Mouse (Mus musculus) mesoderm, embryonic 11.5 days (tissue): ENCODE results near the gene Phf24.

Experiments
- DNase-seq: peaks from one replicate; pipeline ENCODE4 v3.0.0-alpha.2; 2012; ENCODE audit warnings: low read depth, low spot score

Gene Phf24

DNA sequence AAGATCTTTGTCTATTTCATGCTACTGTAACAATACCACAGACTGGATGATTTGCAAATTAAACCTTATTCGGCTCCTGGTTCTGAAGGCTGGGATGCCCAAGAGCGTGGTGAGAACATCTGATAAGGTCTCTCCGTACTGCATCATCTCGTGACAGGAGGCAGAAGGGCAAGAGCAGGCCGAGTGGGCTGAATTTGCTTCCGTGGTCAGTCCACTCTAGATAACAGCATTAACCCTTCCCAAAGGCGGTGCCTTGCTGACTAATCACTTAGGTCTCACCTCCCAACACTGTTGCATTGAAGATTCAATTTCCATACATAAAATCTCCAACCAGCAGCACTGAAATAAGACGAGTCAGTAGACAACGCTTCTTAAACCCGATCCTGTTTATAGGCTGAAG lies 3.1 kb upstream of the Phf24 start:
- DNase-seq = no peak

DNA sequence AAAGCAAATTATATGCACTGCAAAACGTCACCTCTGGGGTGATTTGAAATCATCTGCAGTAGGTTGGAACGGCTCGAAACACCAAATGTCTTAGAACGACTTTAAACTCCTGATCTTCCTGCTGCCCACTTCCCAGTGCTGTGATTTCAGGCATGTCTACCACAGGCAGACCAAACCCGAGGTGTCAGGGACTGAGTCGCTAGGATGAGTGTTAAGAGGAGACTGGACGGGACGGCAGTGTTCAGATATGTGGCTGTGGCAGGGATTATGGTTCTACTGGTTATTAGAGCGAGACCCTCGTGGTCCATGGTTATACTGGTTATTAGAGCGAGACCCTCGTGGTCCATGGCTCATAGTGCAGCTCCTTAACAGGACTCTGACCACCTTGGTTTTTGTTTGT lies 1.1 kb upstream of the Phf24 start:
- DNase-seq = no peak

DNA sequence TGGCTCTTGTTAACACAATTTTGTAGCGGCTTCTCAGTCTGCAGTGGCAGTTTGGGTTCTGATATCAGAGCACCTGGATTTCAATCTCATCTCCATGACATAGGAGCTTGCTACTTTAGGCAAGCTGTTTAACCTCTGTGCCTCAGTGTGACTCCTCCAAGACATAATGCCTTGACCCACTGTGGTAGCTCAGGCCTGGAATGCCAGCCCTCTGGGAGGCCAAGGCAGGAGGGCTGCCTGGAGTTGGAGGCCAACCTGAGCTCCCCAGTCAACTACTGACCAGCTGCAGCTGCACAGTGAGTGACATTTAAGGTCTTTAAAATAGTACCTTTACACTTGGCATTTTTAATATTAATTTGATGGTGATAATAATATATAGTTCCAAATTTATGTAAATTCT lies 494 bp upstream of the Phf24 start:
- no peak for DNase-seq

- peak; percentile 13 for DNase-seq
These were observed 928 bp downstream of the Phf24 start for GRCm38 (mm10) chr4:42917402-42917774.

DNA sequence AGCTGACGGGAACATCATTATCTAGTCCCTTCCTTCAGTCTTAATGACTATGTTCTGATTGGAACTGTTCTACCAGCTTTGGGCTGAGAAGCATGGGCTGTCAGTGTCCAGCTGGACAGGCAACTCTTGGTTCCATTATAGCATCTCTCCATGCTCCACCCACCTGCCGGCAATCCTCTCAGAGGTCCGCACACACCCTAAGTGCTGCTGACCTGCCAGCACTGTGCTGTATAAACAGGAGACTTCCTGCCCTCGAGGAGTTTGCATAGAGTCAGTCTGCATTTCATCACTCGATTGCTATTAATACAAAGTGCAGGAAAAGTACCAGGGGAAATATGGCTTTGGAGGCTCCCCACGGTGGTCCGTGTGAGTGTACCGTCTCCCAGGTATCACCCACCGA lies 4.3 kb downstream of the Phf24 start:
- no peak for DNase-seq

GRCm38 (mm10) chr4:42921536-42921935 lies 5.1 kb downstream of the Phf24 start:
- no peak for DNase-seq

GRCm38 (mm10) chr4:42922056-42922455 lies 5.6 kb downstream of the Phf24 start:
- DNase-seq = no peak

GRCm38 (mm10) chr4:42922461-42922860 lies 6.0 kb downstream of the Phf24 start:
- DNase-seq = no peak

- DNase-seq = no peak
These were observed 7.7 kb downstream of the Phf24 start for GRCm38 (mm10) chr4:42924095-42924710.

DNA sequence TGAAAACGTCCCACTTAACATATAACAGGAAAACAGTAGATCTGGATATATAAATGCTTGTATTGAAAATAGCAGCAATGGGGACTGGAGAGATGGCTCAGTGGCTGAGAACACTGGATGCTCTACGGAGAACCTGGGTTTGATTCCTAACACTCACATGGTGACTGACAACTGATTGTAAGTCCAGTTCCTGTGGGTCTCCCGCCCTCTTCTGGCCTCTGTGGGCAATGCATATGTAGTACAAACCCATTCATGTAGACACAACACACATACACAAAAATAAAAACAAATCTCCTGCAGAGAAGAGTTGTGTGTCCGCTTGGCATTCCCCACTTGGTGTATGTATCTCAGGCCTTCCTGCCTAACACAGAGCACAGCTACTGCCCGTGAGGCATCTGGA lies 11.7 kb downstream of the Phf24 start:
- DNase-seq = no peak

GRCm38 (mm10) chr4:42928952-42929351 lies 12.5 kb downstream of the Phf24 start:
- no peak for DNase-seq

DNA sequence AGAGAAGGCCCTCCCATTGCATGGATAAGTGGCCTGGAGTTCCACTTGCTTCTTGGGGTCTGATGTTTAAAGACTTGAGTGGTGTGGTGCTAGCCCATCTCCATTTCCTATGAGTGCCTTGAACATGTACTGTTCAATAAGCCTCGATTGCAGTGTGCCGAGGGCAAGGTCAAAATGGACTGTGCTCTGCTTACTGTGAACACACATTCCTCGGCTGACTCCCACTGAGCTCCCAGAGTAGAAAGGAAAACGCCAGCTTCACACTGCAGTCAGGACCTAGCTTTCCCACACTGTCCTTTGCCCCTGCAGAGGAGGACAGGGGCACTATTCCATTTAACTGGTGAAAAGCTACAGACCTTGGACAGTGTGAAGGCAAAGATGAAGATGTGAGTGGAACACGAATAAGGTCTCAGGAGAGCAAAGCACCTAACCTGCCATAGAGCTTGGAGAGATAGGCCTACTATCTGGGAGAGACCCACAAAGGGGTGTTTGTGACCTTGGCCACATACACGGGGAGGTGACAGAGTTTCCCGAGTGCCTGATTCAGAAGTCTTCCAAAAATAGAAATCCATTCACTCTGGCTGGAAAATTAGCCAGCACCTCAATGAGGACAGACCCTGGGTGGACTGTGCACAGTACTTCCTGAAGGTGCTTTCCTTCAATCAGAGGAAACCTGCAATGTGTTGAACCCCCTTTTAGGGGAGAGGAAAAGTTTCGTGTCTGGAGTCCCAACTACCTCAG lies 15.9 kb downstream of the Phf24 start:
- DNase-seq = no peak

DNA sequence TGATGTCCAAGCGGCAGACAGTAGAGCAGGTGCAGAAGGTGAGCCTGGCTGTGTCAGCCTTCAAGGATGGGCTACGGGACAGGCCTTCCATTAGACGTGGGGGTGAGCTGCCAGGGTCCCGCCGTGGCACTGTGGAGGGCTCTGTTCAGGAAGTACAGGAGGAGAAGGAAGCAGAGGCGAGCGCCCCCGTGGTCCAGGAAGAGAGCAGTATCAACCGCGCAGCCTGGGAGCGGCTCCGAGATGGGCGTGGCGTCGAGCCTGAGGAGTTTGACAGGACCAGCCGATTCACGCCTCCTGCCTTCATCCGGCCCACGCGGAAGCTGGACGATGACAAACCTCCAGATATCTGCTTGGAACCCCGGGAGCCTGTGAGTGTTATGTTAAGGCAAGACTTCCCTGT lies 17.2 kb downstream of the Phf24 start:
- DNase-seq = peak; percentile 58

GRCm38 (mm10) chr4:42941396-42941795 lies 24.9 kb downstream of the Phf24 start:
- DNase-seq = no peak

DNA sequence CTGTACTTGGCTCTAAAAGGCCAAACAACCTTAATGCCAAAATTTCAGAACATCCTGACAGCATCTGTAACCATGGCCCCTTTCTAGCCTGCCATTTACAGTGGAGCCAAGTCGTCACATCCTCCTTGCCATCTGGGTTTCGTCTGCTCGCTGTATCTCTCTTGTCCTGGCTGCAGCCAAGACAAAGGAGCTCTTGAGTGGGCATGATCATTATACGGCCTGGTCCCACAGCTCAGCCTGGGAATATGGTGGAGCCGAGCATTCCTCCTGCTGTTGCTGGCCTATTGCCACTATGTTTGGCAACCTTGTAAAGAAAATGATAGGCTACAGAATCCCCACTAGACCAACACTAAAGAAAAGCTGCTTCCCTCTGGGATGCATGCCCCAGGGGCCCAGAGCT lies 26.9 kb downstream of the Phf24 start:
- no peak for DNase-seq

GRCm38 (mm10) chr4:42944185-42944584 lies 27.7 kb downstream of the Phf24 start:
- DNase-seq = no peak

DNA sequence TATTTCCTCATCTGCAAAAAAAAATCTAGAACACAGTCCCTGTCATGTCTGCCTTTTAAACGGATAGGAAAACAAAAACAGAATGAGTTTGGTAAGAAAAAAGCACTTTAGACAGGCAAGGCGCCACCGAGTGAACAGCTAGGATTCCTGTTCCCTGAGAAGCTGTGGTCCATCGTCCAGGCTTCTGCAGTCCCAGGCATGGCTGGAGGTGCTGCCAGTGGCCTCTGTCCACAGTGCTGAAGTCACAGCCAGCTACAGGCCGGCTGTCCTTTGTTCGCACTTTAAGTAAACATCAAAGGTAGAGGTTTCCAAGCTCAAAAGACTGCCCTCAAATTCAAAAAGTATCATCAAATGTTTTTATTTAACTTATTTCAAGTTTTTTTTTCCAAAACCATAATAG lies 28.6 kb downstream of the Phf24 start:
- DNase-seq = peak; percentile 57

- DNase-seq = no peak
These were observed 29.0 kb downstream of the Phf24 start for GRCm38 (mm10) chr4:42945445-42945844.

DNA sequence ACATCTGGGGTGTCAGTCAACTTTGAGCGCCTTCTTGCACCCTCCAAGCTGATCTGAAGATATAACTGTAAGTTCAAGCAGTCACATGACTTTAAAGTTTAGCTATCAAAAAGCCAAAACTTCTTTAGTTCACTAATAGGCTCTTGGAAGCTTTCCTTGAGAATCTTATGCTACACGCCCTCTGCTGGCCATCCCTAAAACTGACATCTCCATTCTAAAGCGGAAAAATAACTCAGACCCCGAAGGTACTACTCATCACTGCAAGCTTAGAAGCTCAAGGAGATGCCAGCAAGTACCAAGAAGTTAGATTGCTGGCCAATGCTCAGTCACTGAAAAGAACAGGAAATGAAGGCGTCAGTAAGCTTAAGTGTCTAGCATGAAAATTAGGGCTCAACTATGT lies 29.5 kb downstream of the Phf24 start:
- DNase-seq = peak; percentile 75

DNA sequence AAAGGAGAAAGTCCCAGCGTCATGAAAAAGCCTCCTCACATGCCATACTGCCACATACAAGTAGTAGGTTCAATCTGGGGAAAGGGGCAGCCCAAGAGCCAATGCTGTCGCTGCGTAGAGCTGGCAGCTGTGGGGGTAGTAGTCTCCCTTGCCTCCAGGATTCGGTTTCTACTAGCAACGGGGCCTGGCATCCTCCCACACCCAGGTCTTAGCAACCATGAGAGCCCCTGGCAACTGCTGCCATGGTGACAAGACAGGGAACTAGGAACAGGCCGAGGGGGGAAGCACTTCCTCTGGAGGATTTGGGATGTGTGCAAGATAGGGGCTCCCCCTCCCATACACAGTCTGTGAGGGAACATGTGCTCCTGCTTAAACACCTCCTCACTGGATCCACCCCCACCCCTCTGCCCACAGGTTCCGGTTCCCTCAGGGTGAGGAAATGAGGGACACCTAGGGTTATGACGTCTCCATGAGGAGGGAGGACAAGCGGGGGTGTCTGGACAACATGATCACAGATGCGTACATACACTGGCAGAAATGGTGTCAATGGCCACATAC lies 30.4 kb downstream of the Phf24 start:
- peak; percentile 61 for DNase-seq

DNA sequence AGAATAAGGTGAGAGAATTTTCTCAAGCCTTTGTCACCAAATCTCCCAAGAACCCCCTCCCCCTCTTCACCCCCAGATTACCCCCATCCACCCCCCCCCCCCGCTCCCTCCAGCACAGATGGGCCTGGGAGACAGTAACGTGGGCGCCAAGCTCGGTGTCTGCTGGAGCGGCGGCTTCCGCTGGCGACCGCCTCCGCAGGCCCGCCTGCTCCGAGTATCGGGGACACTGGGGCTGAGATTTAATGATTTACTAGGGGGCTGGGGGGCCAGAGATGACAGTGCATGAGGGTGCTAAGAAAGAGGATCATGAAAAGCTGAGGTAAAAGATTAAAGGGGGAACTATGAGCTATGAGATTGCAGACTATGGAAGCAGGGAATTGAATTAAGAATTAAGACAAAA lies 32.1 kb downstream of the Phf24 start:
- DNase-seq = no peak

- DNase-seq = no peak
These were observed 32.7 kb downstream of the Phf24 start for GRCm38 (mm10) chr4:42949051-42949675.

DNA sequence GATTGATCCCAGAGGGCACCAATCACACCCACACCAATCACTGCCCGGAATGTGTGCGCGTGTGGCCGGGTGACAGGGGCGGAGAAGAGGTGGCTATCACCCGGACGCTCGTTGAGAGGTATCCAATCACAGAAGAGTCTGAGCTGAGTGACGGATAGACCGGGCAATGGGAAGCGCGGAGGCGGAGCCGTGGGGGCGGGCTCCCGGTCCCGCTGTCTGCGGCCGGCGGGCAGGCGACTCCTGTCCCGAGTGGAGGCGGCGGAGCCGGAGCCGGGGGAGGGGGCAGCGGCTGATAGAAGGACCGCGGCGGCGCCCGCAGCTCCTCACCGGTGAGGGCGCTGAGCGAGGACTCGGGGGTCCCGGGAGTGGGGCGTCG lies 33.2 kb downstream of the Phf24 start, which contains the start of gene Dnajb5:
Dnajb5 (plus strand) TSS at position 139 of the 376 bp plus-strand sequence.
- peak; percentile 97 for DNase-seq
